Mouse (Mus musculus) layer of hippocampus, postnatal 10 days (tissue): ENCODE results near the gene Smurf1. TPM values are rescaled to one million over a fixed set of nuclear protein-coding genes. Genes with fewer than 3 reads are reported as not detected.

Experiments used
- DNase-seq, 2 experiments: peaks; one replicate each; pipeline ENCODE4 v3.0.0; 2021; ENCODE audit warnings: low spot score in 2 of 2
- total RNA-seq, 2 experiments: library from RNA; stranded (reverse); gene quantifications; 2 replicates each; pipeline ENCODE4 v1.2.3; 2021

The Smurf1 gene
- total RNA-seq, 2 experiments from 2014 or later: 41.9 to 42.3 TPM

- no peak for DNase-seq
These were observed 93.3 kb downstream of the Smurf1 start for GRCm38 (mm10) chr5:144872326-144872725.

GRCm38 (mm10) chr5:144871775-144872174, 93.9 kb downstream of the Smurf1 start:
- no peak for DNase-seq

- no peak for DNase-seq
These were observed 94.9 kb downstream of the Smurf1 start for GRCm38 (mm10) chr5:144870782-144871181.

GRCm38 (mm10) chr5:144869466-144869865, 96.2 kb downstream of the Smurf1 start:
- no peak for DNase-seq

GRCm38 (mm10) chr5:144866923-144867322, 98.7 kb downstream of the Smurf1 start:
- DNase-seq: peak in 1 of 2 experiments; percentile 42

- no peak for DNase-seq
These were observed 104.7 kb downstream of the Smurf1 start for GRCm38 (mm10) chr5:144860913-144861312.

- no peak for DNase-seq
These were observed 106.4 kb downstream of the Smurf1 start for GRCm38 (mm10) chr5:144859284-144859683.

- DNase-seq: no peak
These were observed 107.1 kb downstream of the Smurf1 start for GRCm38 (mm10) chr5:144858527-144858926.

- DNase-seq: no peak
These were observed 109.7 kb downstream of the Smurf1 start for GRCm38 (mm10) chr5:144855936-144856335.

- DNase-seq: no peak
These were observed 111.7 kb downstream of the Smurf1 start for GRCm38 (mm10) chr5:144853931-144854330.

GRCm38 (mm10) chr5:144851820-144852219, 113.8 kb downstream of the Smurf1 start:
- DNase-seq: no peak

GRCm38 (mm10) chr5:144849932-144850331, 115.7 kb downstream of the Smurf1 start:
- no peak for DNase-seq

GRCm38 (mm10) chr5:144848735-144849134, 116.9 kb downstream of the Smurf1 start:
- DNase-seq: no peak

- peak in 1 of 2 experiments; percentile 50 for DNase-seq
These were observed 120.3 kb downstream of the Smurf1 start for GRCm38 (mm10) chr5:144845352-144845751.

GRCm38 (mm10) chr5:144836100-144836499, 129.5 kb downstream of the Smurf1 start:
- DNase-seq: peak; percentile 43 to 53

GRCm38 (mm10) chr5:144831840-144832469, 133.7 kb downstream of the Smurf1 start:
- DNase-seq: no peak

- no peak for DNase-seq
These were observed 136.0 kb downstream of the Smurf1 start for GRCm38 (mm10) chr5:144829631-144830030.

GRCm38 (mm10) chr5:144828365-144829102, 137.1 kb downstream of the Smurf1 start:
- DNase-seq: peak; percentile 35 to 39
